Mouse (Mus musculus) kidney, embryonic 14.5 days (tissue): ENCODE data around the gene Zfp729a. TPM values are rescaled to one million over a fixed set of nuclear protein-coding genes. Genes with fewer than 3 reads are reported as not detected.
"Not testable (repeated sequence)": the region's sequence is repeated elsewhere in the genome, so short reads cannot be mapped to it uniquely, and the experiment has no call there.

Experiments
- ATAC-seq: fragments of 200-750 bp; cut with Nextera tagmentation; 2 replicates; pipeline ENCODE4 v1.8.0; 2017; ENCODE audit warnings: moderate number of reproducible peaks, mild to moderate bottlenecking, moderate TSS enrichment, moderate library complexity; ENCODE audit not compliant: low FRiP score, low TSS enrichment
- H3K27ac ChIP-seq: fragments of 300-500 bp; sonication (generic); 2 replicates; pipeline ENCODE4 v1.5.1; 2014; ENCODE audit warnings: low read depth, mild to moderate bottlenecking, low read length, moderate library complexity, mixed read lengths
- H3K27me3 ChIP-seq: fragments of 300-500 bp; sonication (generic); 2 replicates; pipeline ENCODE4 v1.6.1; 2014; ENCODE audit warnings: mild to moderate bottlenecking, low read length; ENCODE audit not compliant: control insufficient read depth, insufficient read depth
- H3K36me3 ChIP-seq: fragments of 300-500 bp; sonication (generic); 2 replicates; pipeline ENCODE4 v1.6.1; 2014; ENCODE audit warnings: low read length, mixed read lengths; ENCODE audit not compliant: control insufficient read depth, insufficient read depth
- H3K4me1 ChIP-seq: fragments of 300-500 bp; sonication (generic); 2 replicates; pipeline ENCODE4 v1.6.1; 2014; ENCODE audit warnings: low read length, mixed read lengths; ENCODE audit not compliant: control insufficient read depth, insufficient read depth
- H3K4me2 ChIP-seq: fragments of 300-500 bp; sonication (generic); replicated peaks from 2 replicates; pipeline ENCODE4 v1.6.1; 2014; ENCODE audit warnings: low read depth, mild to moderate bottlenecking, low read length
- H3K4me3 ChIP-seq: fragments of 300-500 bp; sonication (generic); 2 replicates; pipeline ENCODE4 v1.5.1; 2014; ENCODE audit warnings: mild to moderate bottlenecking, low read length
- H3K9ac ChIP-seq: fragments of 300-500 bp; sonication (generic); 2 replicates; pipeline ENCODE4 v1.6.1; 2014; ENCODE audit warnings: low read depth, mild to moderate bottlenecking, low read length, moderate library complexity
- H3K9me3 ChIP-seq: fragments of 300-500 bp; sonication (generic); 2 replicates; pipeline ENCODE4 v1.6.1; 2016; ENCODE audit warnings: low read length; ENCODE audit not compliant: control insufficient read depth
- WGBS: fragments of 180-500 bp; shearing (Covaris S2); extraction: QIAGEN DNeasy Blood & Tissue Kit; methylation state at CpG from one replicate; pipeline ENCODE4 v1.1.7; 2014; 5-methylcytosine and 5-hydroxymethylcytosine counted together
- polyA plus RNA-seq: library from polyadenylated mRNA; unstranded; fragments of >200 nt; fragmentation: Nextera tagmentation; extraction: Ambion mirVana; gene quantifications from 2 replicates; pipeline ENCODE4 v1.2.1, GENCODE M21; 2014

Zfp729a gene
- polyA plus RNA-seq: 3.6 and 5.7 TPM in 2 replicates

DNA sequence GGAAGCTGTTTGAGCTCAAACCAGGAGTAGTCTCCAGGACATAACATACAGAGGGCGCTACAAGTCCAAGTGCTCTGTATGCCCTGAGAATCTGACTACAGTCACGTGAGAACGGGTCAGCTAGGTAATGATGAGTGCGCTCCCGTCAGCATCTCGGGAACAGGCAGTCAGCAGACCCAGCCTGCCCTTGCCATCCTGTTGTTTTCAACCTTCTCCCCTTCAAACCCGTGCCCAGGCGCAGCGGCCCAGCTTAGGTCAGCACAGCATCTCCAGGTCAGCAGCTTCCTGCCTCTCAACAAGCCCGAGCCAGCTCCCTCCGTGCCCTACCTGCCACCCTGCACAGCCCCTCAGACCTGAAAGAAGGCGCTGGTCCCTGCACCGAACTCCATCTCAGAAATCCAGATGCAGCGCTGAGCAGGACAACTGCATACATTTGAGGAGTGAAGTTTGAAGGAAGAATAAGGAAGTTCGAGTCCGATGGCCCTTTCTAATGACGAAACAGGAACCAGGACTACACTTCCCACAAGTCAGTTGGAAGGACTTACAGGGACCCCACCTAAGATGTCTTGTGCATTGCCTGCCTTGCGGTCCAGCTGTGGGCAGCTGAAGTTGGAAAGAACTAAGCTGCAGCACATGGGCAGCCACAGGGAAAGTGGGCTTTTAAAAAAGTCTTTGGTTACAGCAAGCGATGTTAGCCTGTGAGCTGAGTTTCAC is at the start of gene Zfp729a, which contains the start of gene Gm49345:
Gene Zfp729a, minus strand, starts transcription at position 498 of the 714 bp plus-strand sequence.
Gene Gm49345, minus strand, starts transcription at position 476 of the 714 bp plus-strand sequence.
- Histone ChIP-seq H3K9me3 (no peaks in the 10 kb centered on the region), H3K27me3 (no peaks in the 10 kb centered on the region), H3K4me2 (peak within 1 kb of the TSS; percentile 41), H3K4me3 (peak within 1 kb of the TSS; percentile 88), H3K36me3 (no peaks in the 10 kb centered on the region), H3K27ac (peak within 1 kb of the TSS; percentile 51; the same call in 1 of the 2 replicates), H3K4me1 (no peaks in the 10 kb centered on the region), H3K9ac (peak within 1 kb of the TSS; percentile 70)
- 1% methylated on average over 19 of the region's 19 CpGs for WGBS
- ATAC-seq: peak; percentile 99

DNA sequence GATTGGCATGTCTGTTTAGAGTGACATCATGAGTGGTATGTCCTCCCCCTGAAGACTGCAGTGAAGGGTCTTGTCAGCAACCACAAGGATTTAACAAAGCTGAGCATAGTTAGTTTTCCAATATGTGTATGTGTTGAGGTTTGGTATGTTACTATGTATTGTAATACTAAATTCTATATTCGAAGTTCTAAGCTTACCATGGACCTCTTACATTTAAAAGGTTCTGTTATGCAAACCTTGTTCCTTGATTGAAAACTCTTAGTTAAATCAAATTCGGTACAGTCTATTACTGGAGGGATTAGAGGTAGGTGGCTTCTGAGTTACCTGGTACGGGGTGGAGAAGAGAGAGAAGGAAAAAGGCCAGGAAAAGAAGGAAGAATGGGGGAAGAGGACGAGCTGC is 49.4 kb upstream of the Zfp729a start, which contains the start of gene Zfp738:
Gene Zfp738, minus strand, starts transcription at position 101 of the 400 bp plus-strand sequence.
- Histone ChIP-seq H3K27me3 (no peaks in the 10 kb centered on the region), H3K36me3 (no peaks in the 10 kb centered on the region), H3K4me3 (no peak within 1 kb of the TSS), H3K9me3 (no peaks in the 10 kb centered on the region), H3K4me2 (no peak within 1 kb of the TSS), H3K4me1 (no peaks in the 10 kb centered on the region), H3K27ac (no peak within 1 kb of the TSS), H3K9ac (no peak within 1 kb of the TSS)
- ATAC-seq: no peak
- WGBS: 85% methylated on average over 4 of the region's 4 CpGs

DNA sequence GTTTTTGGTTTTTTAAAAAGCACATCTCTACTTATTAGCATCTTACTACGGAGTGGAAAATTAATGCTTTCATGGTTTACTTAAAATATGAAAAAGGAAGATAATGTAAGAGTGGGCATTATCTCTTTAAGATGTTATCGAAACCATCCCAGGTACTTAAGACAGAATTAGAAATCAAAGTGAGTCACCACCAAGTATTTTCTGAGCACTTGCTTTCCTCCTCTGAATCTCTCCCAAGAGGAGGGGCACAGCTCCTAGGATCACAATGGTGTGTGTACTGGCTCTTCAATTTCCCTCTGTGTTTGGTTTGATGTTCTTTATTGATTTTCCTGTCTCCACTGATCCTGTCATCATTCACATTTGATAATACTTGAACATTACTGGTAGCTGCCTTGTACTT is 46.2 kb upstream of the Zfp729a start:
- peak overlapping the region; percentile 70; the same call in 1 of the 2 replicates for H3K9ac ChIP-seq

GRCm38 (mm10) chr13:67682959-67683735 is 45.6 kb upstream of the Zfp729a start:
- peak overlapping the region; percentile 74 for H3K4me3 ChIP-seq
- H3K4me1 ChIP-seq, H3K27ac ChIP-seq, H3K9me3 ChIP-seq, H3K36me3 ChIP-seq, H3K27me3 ChIP-seq: not testable (repeated sequence)
- H3K4me2 ChIP-seq: peak overlapping the region; percentile 65
- WGBS: 10% methylated on average over 16 of the region's 16 CpGs
- peak; percentile 100 for ATAC-seq
- peak overlapping the region; percentile 70 for H3K9ac ChIP-seq

More for the DNA sequence above, 46.2 kb upstream of the Zfp729a start:
- ATAC-seq: peak; percentile 37; the same call in 1 of the 2 replicates
- Histone ChIP-seq H3K4me3 (peak overlapping the region; percentile 74), H3K4me2 (peak overlapping the region; percentile 65)
- WGBS: 78% methylated on average over 2 of the region's 2 CpGs
- H3K4me1 ChIP-seq, H3K27me3 ChIP-seq, H3K27ac ChIP-seq, H3K9me3 ChIP-seq, H3K36me3 ChIP-seq: not testable (repeated sequence)

GRCm38 (mm10) chr13:67674902-67675301 is 37.3 kb upstream of the Zfp729a start:
- Histone ChIP-seq H3K4me3 (no peak overlapping the region), H3K4me2 (no peak overlapping the region), H3K9me3 (no peaks in the 10 kb centered on the region), H3K4me1 (no peaks in the 10 kb centered on the region), H3K36me3 (peaks cover under 1% of the 10 kb centered on the region; the same call in 1 of the 2 replicates), H3K27me3 (no peaks in the 10 kb centered on the region), H3K27ac (no peak overlapping the region), H3K9ac (no peak overlapping the region)
- ATAC-seq: no peak
- 97% methylated on average over 2 of the region's 2 CpGs for WGBS

DNA sequence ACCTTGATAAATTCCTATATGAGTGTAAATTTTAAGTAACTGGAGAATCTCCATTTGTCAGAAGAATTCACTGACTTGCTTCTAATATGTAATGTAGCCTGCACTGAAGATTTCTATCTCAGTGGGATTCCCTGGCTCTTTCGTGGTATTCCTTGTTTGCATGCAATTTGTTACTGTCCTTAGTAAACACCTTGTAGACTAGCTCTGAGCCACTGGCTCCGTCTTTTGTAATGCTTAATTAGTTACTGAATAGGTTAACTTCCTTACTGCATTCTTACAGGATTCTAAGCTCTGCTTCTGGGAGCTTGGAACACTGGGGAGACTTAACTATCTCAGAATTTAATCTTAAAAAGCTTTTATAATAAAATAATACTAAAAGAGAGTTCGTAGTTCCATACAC is 14.9 kb upstream of the Zfp729a start:
- H3K9ac ChIP-seq: no peak overlapping the region
- H3K27me3 ChIP-seq: no peaks in the 10 kb centered on the region
- no peak overlapping the region for H3K4me2 ChIP-seq
- 46% methylated on average over 3 of the region's 3 CpGs for WGBS
- no peak overlapping the region for H3K4me3 ChIP-seq
- no peaks in the 10 kb centered on the region for H3K4me1 ChIP-seq
- ATAC-seq: no peak
- no peak overlapping the region for H3K27ac ChIP-seq
- H3K9me3 ChIP-seq: no peaks in the 10 kb centered on the region
- H3K36me3 ChIP-seq: no peaks in the 10 kb centered on the region

DNA sequence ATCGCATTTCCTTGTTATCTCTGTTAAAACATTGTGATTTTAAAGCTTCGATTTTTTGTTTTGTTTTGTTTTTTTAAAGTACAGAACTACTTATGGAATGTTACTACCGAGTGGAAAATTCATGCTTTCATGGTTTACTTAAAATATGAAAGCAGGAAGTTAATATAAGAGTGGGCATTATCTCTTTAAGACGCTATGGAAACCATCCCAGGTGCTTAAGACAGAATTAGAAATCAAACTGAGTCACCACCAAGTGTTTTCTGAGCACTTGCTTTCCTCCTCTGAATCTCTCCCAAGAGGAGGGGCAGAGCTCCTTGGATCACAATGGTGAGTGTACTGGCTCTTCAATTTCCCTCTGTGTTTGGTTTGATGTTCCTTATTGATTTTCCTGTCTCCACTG is 27.5 kb downstream of the Zfp729a start:
- no peak overlapping the region for H3K9ac ChIP-seq
- no peak overlapping the region for H3K4me2 ChIP-seq
- H3K36me3 ChIP-seq: no peaks in the 10 kb centered on the region
- WGBS: 89% methylated on average over 4 of the region's 4 CpGs
- no peaks in the 10 kb centered on the region for H3K4me1 ChIP-seq
- no peaks in the 10 kb centered on the region for H3K27me3 ChIP-seq
- H3K27ac ChIP-seq: no peak overlapping the region
- H3K9me3 ChIP-seq: peaks cover 2% of the 10 kb centered on the region; the same call in 1 of the 2 replicates
- ATAC-seq: no peak
- peak overlapping the region; percentile 73; the same call in 1 of the 2 replicates for H3K4me3 ChIP-seq

DNA sequence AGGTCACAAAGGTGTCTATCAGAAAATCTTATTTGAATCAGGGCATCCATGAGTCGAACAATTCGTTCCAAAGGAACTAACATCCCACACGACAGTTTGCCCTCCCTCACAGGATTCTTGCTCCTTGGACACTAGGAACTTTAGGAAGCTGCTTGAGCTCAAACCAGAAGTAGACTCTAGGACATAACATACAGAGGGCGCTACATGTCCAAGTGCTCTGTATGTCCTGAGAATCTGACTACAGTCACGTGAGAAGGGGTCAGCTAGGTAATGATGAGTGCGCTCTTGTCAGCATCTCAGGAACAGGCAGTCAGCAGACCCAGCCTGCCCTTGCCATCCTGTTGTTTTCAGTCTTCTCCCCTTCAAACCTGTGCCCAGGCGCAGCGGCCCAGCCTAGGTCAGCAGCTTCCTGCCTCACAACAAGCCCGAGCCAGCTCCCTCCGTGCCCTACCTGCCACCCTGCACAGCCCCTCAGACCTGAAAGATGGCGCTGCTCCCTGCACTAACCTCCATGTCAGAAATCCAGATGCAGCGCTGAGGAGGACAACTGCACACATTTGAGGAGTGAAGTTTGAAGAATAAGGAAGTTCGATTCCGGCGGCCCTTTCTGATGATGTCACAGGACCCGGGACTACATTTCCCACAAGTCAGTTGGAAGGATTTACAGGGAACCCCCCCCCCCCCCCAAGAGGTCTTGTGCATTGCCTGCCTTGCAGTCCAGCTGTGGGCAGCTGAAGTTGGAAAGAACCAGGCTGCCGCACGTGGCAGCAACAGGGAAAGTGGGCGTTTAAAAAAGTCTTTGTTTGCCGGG is 28.3 kb downstream of the Zfp729a start, which contains the start of gene Zfp729b:
Gene Zfp729b, minus strand, starts transcription at position 642 of the 811 bp plus-strand sequence.
- Histone ChIP-seq H3K27me3 (no peaks in the 10 kb centered on the region), H3K27ac (peak within 1 kb of the TSS; percentile 26; the same call in 1 of the 2 replicates), H3K9ac (peak within 1 kb of the TSS; percentile 63), H3K36me3 (no peaks in the 10 kb centered on the region), H3K4me3 (peak within 1 kb of the TSS; percentile 73), H3K4me1 (no peaks in the 10 kb centered on the region), H3K4me2 (peak within 1 kb of the TSS; percentile 44), H3K9me3 (peaks cover 2% of the 10 kb centered on the region; the same call in 1 of the 2 replicates)
- ATAC-seq: peak; percentile 98
- 3% methylated on average over 20 of the region's 20 CpGs for WGBS
